Mouse (Mus musculus) thymus, adult 2 months (tissue): ENCODE results near the gene Tmem158.

Experiments
- CTCF ChIP-seq: fragments of 200-500 bp; IDR thresholded peaks from 2 replicates; pipeline ENCODE4 v1.5.1; 2012; ENCODE audit warnings: mild to moderate bottlenecking, control low read depth, low read length, moderate library complexity, borderline replicate concordance; ENCODE audit not compliant: control insufficient read depth, poor library complexity, insufficient read depth; ENCODE audit errors: extremely low read depth
- POLR2A ChIP-seq: fragments of 200-500 bp; IDR thresholded peaks from 2 replicates; pipeline ENCODE4 v1.6.1; 2012; ENCODE audit warnings: mild to moderate bottlenecking, low read length, control low read depth, moderate library complexity; ENCODE audit not compliant: control insufficient read depth, poor library complexity, insufficient read depth; ENCODE audit errors: extremely low read depth

- no peak for TF ChIP-seq CTCF
- TF ChIP-seq POLR2A: no peak
These were observed 22.1 kb downstream of the Tmem158 start for GRCm38 (mm10) chr9:123238256-123239045.
